Mouse (Mus musculus) MEL (cell line): Measurements from ENCODE around the gene Vcl. TPM values are rescaled to one million over a fixed set of nuclear protein-coding genes. Genes with fewer than 3 reads are reported as not detected.

Experiments used
- DNase-seq: peaks from one replicate; pipeline ENCODE4 v3.0.0; 2011; ENCODE audit warnings: low read depth, low spot score
- H3K27ac ChIP-seq: 2 replicates; pipeline ENCODE4 v1.5.1; 2012; ENCODE audit warnings: low read depth, mild to moderate bottlenecking, control low read depth, low read length, moderate library complexity; ENCODE audit not compliant: control insufficient read depth
- H3K27me3 ChIP-seq, 2 experiments: fragments of 150-350 bp in 1 of 2; sonication (generic) in 1 of 2; 2 replicates each; pipeline ENCODE4 v1.6.1; 2012; ENCODE audit warnings: low read length in 2 of 2, mild to moderate bottlenecking in 2 of 2, improper control_type of control experiment in 1 of 2, moderate library complexity in 1 of 2; ENCODE audit not compliant: insufficient read depth in 2 of 2, control insufficient read depth in 1 of 2
- H3K36me3 ChIP-seq, 2 experiments: 2 replicates each; pipeline ENCODE4 v1.6.1; 2012 to 2014; ENCODE audit warnings: low read length in 2 of 2, improper control_type of control experiment in 1 of 2, inconsistent platforms in 1 of 2, mild to moderate bottlenecking in 1 of 2; ENCODE audit not compliant: insufficient read depth in 2 of 2, control insufficient read depth in 1 of 2
- H3K4me1 ChIP-seq, 2 experiments: fragments of 150-350 bp in 1 of 2; sonication (generic) in 1 of 2; 2 replicates each; pipeline ENCODE4 v1.6.1; 2012; ENCODE audit warnings: low read length in 2 of 2, improper control_type of control experiment in 1 of 2, mild to moderate bottlenecking in 1 of 2; ENCODE audit not compliant: insufficient read depth in 2 of 2, control insufficient read depth in 1 of 2
- H3K4me3 ChIP-seq, 2 experiments: fragments of 150-350 bp in 1 of 2; sonication (generic) in 1 of 2; 2 replicates each; pipeline ENCODE4 v1.5.1; 2012; ENCODE audit warnings: low read depth in 2 of 2, low read length in 2 of 2, mild to moderate bottlenecking in 2 of 2, moderate library complexity in 2 of 2, control low read depth in 1 of 2, improper control_type of control experiment in 1 of 2; ENCODE audit not compliant: control insufficient read depth in 1 of 2, insufficient read depth in 1 of 2
- H3K79me2 ChIP-seq: 2 replicates; pipeline ENCODE4 v1.6.1; 2012; ENCODE audit warnings: mild to moderate bottlenecking, low read length, moderate library complexity; ENCODE audit not compliant: control insufficient read depth, poor library complexity, insufficient read depth
- H3K9ac ChIP-seq: 2 replicates; pipeline ENCODE4 v1.6.1; 2012; ENCODE audit warnings: low read depth, mild to moderate bottlenecking, control low read depth, low read length, moderate library complexity; ENCODE audit not compliant: control insufficient read depth, poor library complexity, severe bottlenecking
- H3K9me3 ChIP-seq: fragments of 150-350 bp; sonication (generic); replicated peaks from 2 replicates; pipeline ENCODE4 v1.6.1; 2012; ENCODE audit warnings: mild to moderate bottlenecking, low read length, improper control_type of control experiment, moderate library complexity; ENCODE audit not compliant: insufficient read depth
- CHD1 ChIP-seq: IDR thresholded peaks from 2 replicates; pipeline ENCODE4 v1.6.1; 2012; ENCODE audit warnings: low read depth, mild to moderate bottlenecking, inconsistent platforms, low read length, improper control_type of control experiment
- CTCF ChIP-seq, 3 experiments: IDR thresholded peaks in 2 of 3; conservative IDR thresholded peaks in 1 of 3; 2 replicates each; pipeline ENCODE4 v1.5.1; 2011 to 2012; ENCODE audit warnings: low read length in 3 of 3, low read depth in 2 of 3, mild to moderate bottlenecking in 2 of 3, improper control_type of control experiment in 1 of 3, inconsistent platforms in 1 of 3, mixed read lengths in 1 of 3, moderate library complexity in 1 of 3; ENCODE audit not compliant: control insufficient read depth in 1 of 3, insufficient read depth in 1 of 3, poor library complexity in 1 of 3, severe bottlenecking in 1 of 3
- E2F4 ChIP-seq: IDR thresholded peaks from 2 replicates; pipeline ENCODE4 v1.6.1; 2011; ENCODE audit warnings: low read depth, low read length, improper control_type of control experiment, borderline replicate concordance
- ETS1 ChIP-seq: IDR thresholded peaks from 2 replicates; pipeline ENCODE4 v1.6.1; 2012; ENCODE audit warnings: low read depth, mild to moderate bottlenecking, inconsistent platforms, low read length, improper control_type of control experiment, moderate library complexity
- GABPA ChIP-seq: IDR thresholded peaks from 2 replicates; pipeline ENCODE4 v1.6.1; 2012; ENCODE audit warnings: low read depth, mild to moderate bottlenecking, inconsistent platforms, low read length, improper control_type of control experiment, moderate library complexity
- HCFC1 ChIP-seq: IDR thresholded peaks from 2 replicates; pipeline ENCODE4 v1.6.1; 2012; ENCODE audit warnings: low read depth, mild to moderate bottlenecking, inconsistent platforms, low read length, improper control_type of control experiment, moderate library complexity
- MAX ChIP-seq: IDR thresholded peaks from 2 replicates; pipeline ENCODE4 v1.6.1; 2011; ENCODE audit warnings: low read length, improper control_type of control experiment
- MAZ ChIP-seq: IDR thresholded peaks from 2 replicates; pipeline ENCODE4 v1.6.1; 2012; ENCODE audit warnings: low read depth, mild to moderate bottlenecking, inconsistent platforms, low read length, improper control_type of control experiment
- MXI1 ChIP-seq: IDR thresholded peaks from 2 replicates; pipeline ENCODE4 v1.6.1; 2011; ENCODE audit warnings: mild to moderate bottlenecking, low read depth, low read length, improper control_type of control experiment
- MYB ChIP-seq: IDR thresholded peaks from 2 replicates; pipeline ENCODE4 v1.6.1; 2011; ENCODE audit warnings: mild to moderate bottlenecking, low read depth, low read length, improper control_type of control experiment
- MYC ChIP-seq: IDR thresholded peaks from 2 replicates; pipeline ENCODE4 v1.6.1; 2011; ENCODE audit warnings: low read depth, mild to moderate bottlenecking, low read length, improper control_type of control experiment, moderate library complexity
- NELFE ChIP-seq: IDR thresholded peaks from 2 replicates; pipeline ENCODE4 v1.6.1; 2011; ENCODE audit warnings: low read depth, low read length, improper control_type of control experiment
- POLR2A ChIP-seq, 2 experiments: IDR thresholded peaks; 2 replicates each; pipeline ENCODE4 v1.6.1; 2011 to 2012; ENCODE audit warnings: low read length in 2 of 2, mild to moderate bottlenecking in 2 of 2, control low read depth in 1 of 2, improper control_type of control experiment in 1 of 2, low read depth in 1 of 2, moderate library complexity in 1 of 2; ENCODE audit not compliant: control insufficient read depth in 1 of 2, insufficient read depth in 1 of 2, poor library complexity in 1 of 2
- POLR2AphosphoS2 ChIP-seq: IDR thresholded peaks from 2 replicates; pipeline ENCODE4 v1.6.1; 2011; ENCODE audit warnings: low read length, improper control_type of control experiment
- POLR2AphosphoS5 ChIP-seq: IDR thresholded peaks from 2 replicates; pipeline ENCODE4 v1.6.1; 2012; ENCODE audit warnings: low read depth, borderline replicate concordance, mild to moderate bottlenecking, inconsistent platforms, low read length, moderate library complexity, mixed read lengths
- SIN3A ChIP-seq: IDR thresholded peaks from 2 replicates; pipeline ENCODE4 v1.6.1; 2012; ENCODE audit warnings: low read length, improper control_type of control experiment, inconsistent platforms
- SMC3 ChIP-seq: IDR thresholded peaks from 2 replicates; pipeline ENCODE4 v1.6.1; 2011; ENCODE audit warnings: low read depth, low read length, improper control_type of control experiment
- TAL1 ChIP-seq: IDR thresholded peaks from 2 replicates; pipeline ENCODE4 v1.6.1; 2012; ENCODE audit warnings: mild to moderate bottlenecking, inconsistent platforms, low read length, moderate library complexity, mixed read lengths
- TCF12 ChIP-seq: IDR thresholded peaks from 2 replicates; pipeline ENCODE4 v1.6.1; 2014; ENCODE audit warnings: low read depth, mild to moderate bottlenecking, inconsistent platforms, low read length, improper control_type of control experiment, moderate library complexity
- USF1 ChIP-seq: IDR thresholded peaks from 2 replicates; pipeline ENCODE4 v1.6.1; 2014; ENCODE audit warnings: low read depth, mild to moderate bottlenecking, inconsistent platforms, low read length, improper control_type of control experiment, moderate library complexity
- USF2 ChIP-seq, 2 experiments: IDR thresholded peaks; 2 replicates each; pipeline ENCODE4 v1.6.1; 2011 to 2012; ENCODE audit warnings: improper control_type of control experiment in 2 of 2, low read length in 2 of 2, borderline replicate concordance in 1 of 2, inconsistent platforms in 1 of 2, low read depth in 1 of 2, mild to moderate bottlenecking in 1 of 2; ENCODE audit not compliant: insufficient read depth in 1 of 2
- ZKSCAN1 ChIP-seq: IDR thresholded peaks from 2 replicates; pipeline ENCODE4 v1.6.1; 2012; ENCODE audit warnings: low read depth, mild to moderate bottlenecking, inconsistent platforms, low read length, improper control_type of control experiment, moderate library complexity
- ZNF384 ChIP-seq: IDR thresholded peaks from 2 replicates; pipeline ENCODE4 v1.6.1; 2012; ENCODE audit warnings: low read depth, mild to moderate bottlenecking, inconsistent platforms, low read length, improper control_type of control experiment
- polyA plus RNA-seq, 2 experiments: library from polyadenylated mRNA; stranded (reverse) in 1 of 2; unstranded in 1 of 2; fragments of >175 nt in 1 of 2; fragments of >200 nt in 1 of 2; gene quantifications; 2 replicates each; pipeline versions ENCODE4 v1.2.1 to v1.2.4; 2012; ENCODE audit warnings: low replicate concordance in 2 of 2, low read depth in 1 of 2; ENCODE audit not compliant: insufficient read length in 2 of 2, insufficient read depth in 1 of 2, missing spikeins in 1 of 2
- total RNA-seq: library from RNA; depleted of rRNA; stranded (reverse); fragments of 300-350 nt; gene quantifications from 2 replicates; pipeline ENCODE4 v1.2.3, GENCODE M21; 2012

Gene Vcl
- total and polyA plus RNA-seq, 3 experiments: 11.7 to 30.3 TPM; not detected in 1

- TF ChIP-seq MAX (0 out of 2 replicates have a peak, but pooled peaks have one; percentile 28), SIN3A (peak; percentile 78), MAZ (no peak; the same call in none of the 2 replicates), MYB (peak; percentile 38; the same call in 1 of the 2 replicates), TAL1 (peak; percentile 87), CHD1 (peak; percentile 54; the same call in 1 of the 2 replicates), GABPA (no peak), CTCF (IDR thresholded peaks at IDR 0.05 in 2 of 3, conservative IDR thresholded peaks at IDR 0.05 in 1 of 3; ENCODE audit: control insufficient read depth in 1 of 3, insufficient read depth in 1 of 3, low read depth in 2 of 3, low read length in 3 of 3, poor library complexity in 1 of 3, severe bottlenecking in 1 of 3) (no peak), SMC3 (no peak)
Measured at GRCm38 (mm10) chr14:21074398-21075320, 145.5 kb downstream of the Vcl start (continued).

DNA sequence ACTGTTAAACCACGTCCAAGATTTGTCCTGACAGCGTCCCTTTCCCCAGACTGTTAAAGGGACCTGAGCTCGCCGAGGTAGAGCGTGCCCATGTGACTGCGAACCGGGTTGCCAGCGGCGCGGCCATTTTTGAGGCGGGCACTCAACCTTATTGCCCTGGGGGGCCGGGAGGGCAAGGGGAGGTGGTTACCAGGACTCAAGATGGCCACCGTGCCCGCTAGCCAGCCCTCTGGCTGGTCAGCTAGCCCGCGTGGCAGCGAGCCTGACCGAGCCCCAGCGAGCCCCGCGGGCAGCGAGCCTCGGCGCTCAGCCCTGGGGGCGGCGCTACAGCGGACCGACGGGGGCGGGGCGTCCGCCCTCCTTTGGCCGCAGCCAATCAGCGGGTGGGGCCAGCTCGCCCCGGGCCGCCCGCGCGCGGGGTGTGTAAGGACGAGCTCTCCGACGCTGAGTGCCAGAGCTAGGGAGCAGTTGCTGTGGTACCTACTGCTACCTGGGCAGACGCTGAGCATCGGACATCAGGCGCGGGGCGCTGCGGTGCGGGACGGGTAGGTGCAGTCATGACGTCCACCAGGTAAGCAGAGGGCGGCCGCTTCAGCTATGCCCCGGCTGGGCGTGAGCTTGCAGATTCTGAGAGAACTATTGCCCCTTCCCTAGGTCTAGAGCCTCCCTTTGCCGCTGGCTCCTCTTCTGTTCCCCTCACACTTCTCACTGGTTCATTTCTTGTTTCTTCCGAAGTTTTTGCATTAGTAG, 146.7 kb downstream of the Vcl start:
- Histone ChIP-seq H3K4me3 (peak overlapping the region; percentile 84 to 89), H3K27ac (peak overlapping the region; percentile 98), H3K79me2 (peaks cover 31% of the 10 kb centered on the region), H3K9ac (peak overlapping the region; percentile 83), H3K27me3 (no peaks in the 10 kb centered on the region), H3K9me3 (no peaks in the 10 kb centered on the region), H3K36me3 (peaks cover 0 to 42% of the 10 kb centered on the region in 2 experiments; a peak in 2 of 4 replicates), H3K4me1 (peaks cover 18 to 29% of the 10 kb centered on the region in 2 experiments)
- peak; percentile 91 for DNase-seq
- TF ChIP-seq HCFC1 (0 out of 2 replicates have a peak, but pooled peaks have one; percentile 56), TAL1 (no peak), POLR2AphosphoS2 (peak; percentile 31; the same call in 1 of the 2 replicates), MYC (no peak), ZKSCAN1 (no peak), ETS1 (0 out of 2 replicates have a peak, but pooled peaks have one; percentile 19), MXI1 (peak; percentile 91; the same call in 1 of the 2 replicates), USF2 (IDR thresholded peaks at IDR 0.05; ENCODE audit: borderline replicate concordance in 1 of 2, insufficient read depth in 1 of 2, low read depth in 1 of 2, low read length in 2 of 2) (peak in 1 of 2 experiments; percentile 58; a peak in 1 of 4 replicates), SIN3A (peak; percentile 75; the same call in 1 of the 2 replicates), ZNF384 (no peak), POLR2AphosphoS5 (no peak), USF1 (peak; percentile 90), CHD1 (no peak), MAX (peak; percentile 45; the same call in 1 of the 2 replicates), E2F4 (no peak), TCF12 (peak; percentile 11; the same call in 1 of the 2 replicates), NELFE (peak; percentile 48; the same call in 1 of the 2 replicates), POLR2A (IDR thresholded peaks at IDR 0.05; ENCODE audit: control insufficient read depth in 1 of 2, insufficient read depth in 1 of 2, low read depth in 1 of 2, low read length in 2 of 2, poor library complexity in 1 of 2) (peak; percentile 80 to 84)
